Mouse (Mus musculus) limb, embryonic 15.5 days (tissue): Measurements from ENCODE around the gene Smyd4. TPM values are rescaled to one million over a fixed set of nuclear protein-coding genes. Genes with fewer than 3 reads are reported as not detected.

Experiments used
- microRNA-seq: library from miRNA; unstranded; fragments of <30 nt; microRNA quantifications from one replicate; pipeline ENCODE4, GENCODE M21; 2016
- polyA plus RNA-seq: library from polyadenylated mRNA; unstranded; fragments of >200 nt; fragmentation: Nextera tagmentation; extraction: Ambion mirVana; gene quantifications from 2 replicates; pipeline ENCODE4 v1.2.1, GENCODE M21; 2015

Gene Smyd4
- polyA plus RNA-seq, 1 experiment from 2014 or later, result 13.1 TPM

Small RNAs within 50 kb of the gene (microRNA-seq; reads per million reads assigned to microRNA genes)
- not detected for gene Gm47300

Other genes with a start within 250 kb of the Smyd4 start
- gene Hic1, start 178.9 kb upstream of the Smyd4 start, polyA plus RNA-seq, result 17.2 and 21.2 TPM in 2 replicates
- gene Ovca2, start 169.6 kb upstream of the Smyd4 start, polyA plus RNA-seq, result 22.5 and 23.3 TPM in 2 replicates
- 21.1 and 23.3 TPM in 2 replicates for gene Dph1, start 157.2 kb upstream of the Smyd4 start, polyA plus RNA-seq
- gene Rtn4rl1, start 154.7 kb upstream of the Smyd4 start, polyA plus RNA-seq, result 4.9 and 5.8 TPM in 2 replicates
- gene Rpa1, start 109 bp upstream of the Smyd4 start, polyA plus RNA-seq, result 101 and 102 TPM in 2 replicates
- 296 and 333 TPM in 2 replicates for gene Serpinf1, start 74.3 kb downstream of the Smyd4 start, polyA plus RNA-seq
- 0.12 and 1.6 TPM in 2 replicates for gene Serpinf2, start 91.2 kb downstream of the Smyd4 start, polyA plus RNA-seq
- gene Wdr81, start 106.3 kb downstream of the Smyd4 start, polyA plus RNA-seq, result 5.8 and 6.5 TPM in 2 replicates
- 28.2 and 30.8 TPM in 2 replicates for gene Tlcd2, start 113.3 kb downstream of the Smyd4 start, polyA plus RNA-seq
- gene Prpf8, start 138.4 kb downstream of the Smyd4 start, polyA plus RNA-seq, result 44.4 and 49.5 TPM in 2 replicates
- gene Rilp, start 161.7 kb downstream of the Smyd4 start, polyA plus RNA-seq, result 0.45 and 0.73 TPM in 2 replicates
- 7.1 and 8.2 TPM in 2 replicates for gene Scarf1, start 165.1 kb downstream of the Smyd4 start, polyA plus RNA-seq
- gene Slc43a2, start 183.3 kb downstream of the Smyd4 start, polyA plus RNA-seq, result 2.6 and 3.6 TPM in 2 replicates
- 61.4 and 65.4 TPM in 2 replicates for gene Pitpna, start 239.7 kb downstream of the Smyd4 start, polyA plus RNA-seq